Mouse (Mus musculus): Measurements from ENCODE around the gene Sdr39u1. TPM values are rescaled to one million over a fixed set of nuclear protein-coding genes. Genes with fewer than 3 reads are reported as not detected.

Sdr39u1 gene
- 138 and 163 TPM in 2 replicates for polyA plus RNA-seq (2014; fragmentation: Nextera tagmentation; extraction: Ambion mirVana)

DNA sequence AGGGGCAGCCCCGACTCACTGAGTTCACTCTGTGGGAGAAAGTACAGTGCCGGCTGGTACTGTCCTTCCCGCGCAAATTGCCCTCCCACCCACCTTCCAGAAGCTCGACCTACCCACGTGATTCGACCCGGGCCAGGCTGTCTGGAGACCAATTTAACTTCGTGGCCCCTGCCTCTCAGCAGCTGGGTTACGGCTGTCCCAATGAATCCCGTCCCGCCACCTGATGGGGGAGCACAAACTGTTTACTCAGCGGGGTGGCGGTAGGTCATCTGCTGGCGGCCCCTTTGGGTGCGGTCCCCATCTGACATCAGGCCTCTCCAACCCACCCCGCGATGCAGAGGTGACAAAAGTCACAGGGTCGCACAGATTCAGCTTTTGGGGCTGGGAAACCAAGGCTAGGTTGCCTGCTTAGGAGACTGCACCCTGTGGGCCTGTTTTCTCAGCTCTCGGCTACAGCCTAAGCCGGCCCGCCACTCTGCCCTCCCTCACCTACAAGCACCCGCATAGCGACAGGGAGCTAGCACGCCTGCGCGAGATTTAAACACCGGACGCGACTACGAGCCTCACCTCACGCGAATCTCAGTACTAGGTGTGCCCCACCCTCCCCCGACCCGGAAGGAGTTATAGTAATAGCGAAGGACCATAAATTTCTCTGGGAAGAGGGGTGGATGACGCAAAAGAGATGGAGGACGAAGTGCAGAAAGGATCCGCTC lies at the start of gene Sdr39u1:
Gene Sdr39u1, minus strand, starts transcription at position 593 of the 713 bp plus-strand sequence.
- peaks cover 13% of the 10 kb centered on the region for H3K36me3 ChIP-seq (ENCODE audit: control insufficient read depth, insufficient read depth, low read length)
- peak within 1 kb of the TSS; percentile 46 for H3K4me3 ChIP-seq (ENCODE audit: low read depth, low read length)
- H3K4me2 ChIP-seq (ENCODE audit: low read depth, low read length), result peak within 1 kb of the TSS; percentile 76
- ATAC-seq (ENCODE audit: low read depth), result peak; percentile 96
- WGBS, result 2% methylated on average over 39 of the region's 39 CpGs
- H3K9ac ChIP-seq (replicated peaks; ENCODE audit: low read depth, low read length), result peak within 1 kb of the TSS; percentile 66
- H3K9me3 ChIP-seq (ENCODE audit: control insufficient read depth, low read length), result no peaks in the 10 kb centered on the region
- H3K4me1 ChIP-seq (ENCODE audit: control insufficient read depth, insufficient read depth, low read length), result peaks cover 12% of the 10 kb centered on the region
- H3K27ac ChIP-seq (ENCODE audit: low read depth, low read length), result peak within 1 kb of the TSS; percentile 88
- no peaks in the 10 kb centered on the region for H3K27me3 ChIP-seq (ENCODE audit: control insufficient read depth, insufficient read depth, low read length)

DNA sequence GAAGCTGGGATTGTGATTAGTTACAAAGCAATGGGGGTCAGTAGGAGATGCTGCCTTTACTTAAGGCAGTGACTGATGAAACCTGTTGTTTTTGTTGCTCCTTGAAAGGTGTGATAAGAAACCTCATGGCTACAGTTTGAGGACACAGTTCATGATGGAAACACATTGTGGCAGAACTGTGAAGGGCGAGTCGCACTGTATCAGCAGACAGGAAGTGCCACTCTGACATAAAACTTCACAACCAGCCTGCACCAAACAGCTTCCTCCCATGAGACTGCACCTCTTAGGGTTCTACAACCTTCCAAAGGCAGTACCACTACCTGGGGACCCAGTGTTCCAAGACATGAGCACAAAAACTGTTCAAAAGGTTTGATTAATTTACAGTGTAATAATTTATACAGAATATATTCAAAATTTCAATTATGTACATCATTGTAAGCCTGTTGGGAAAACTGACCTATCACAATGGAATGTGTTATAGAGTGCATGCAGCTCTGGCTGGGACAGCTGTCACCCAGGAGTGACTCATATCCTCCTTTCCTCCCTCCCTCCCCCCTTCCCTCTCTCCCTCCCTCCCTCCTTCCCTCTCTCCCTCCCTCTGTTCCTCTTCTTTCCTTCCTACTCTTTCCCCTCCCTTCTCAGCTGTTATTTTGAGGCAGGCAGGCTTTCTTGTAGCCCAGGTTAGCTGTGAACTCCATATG lies 46.3 kb upstream of the Sdr39u1 start:
- WGBS, result 91% methylated on average over 2 of the region's 2 CpGs
- no peak for ATAC-seq (ENCODE audit: low read depth)
- H3K27me3 ChIP-seq (ENCODE audit: control insufficient read depth, insufficient read depth, low read length), result no peaks in the 10 kb centered on the region
- H3K4me2 ChIP-seq (ENCODE audit: low read depth, low read length), result no peak overlapping the region
- no peak overlapping the region for H3K4me3 ChIP-seq (ENCODE audit: low read depth, low read length)
- no peaks in the 10 kb centered on the region for H3K36me3 ChIP-seq (ENCODE audit: control insufficient read depth, insufficient read depth, low read length)
- H3K4me1 ChIP-seq (ENCODE audit: control insufficient read depth, insufficient read depth, low read length), result no peaks in the 10 kb centered on the region
- no peak overlapping the region for H3K27ac ChIP-seq (ENCODE audit: low read depth, low read length)
- H3K9me3 ChIP-seq (ENCODE audit: control insufficient read depth, low read length), result no peaks in the 10 kb centered on the region
- H3K9ac ChIP-seq (replicated peaks; ENCODE audit: low read depth, low read length), result no peak overlapping the region

DNA sequence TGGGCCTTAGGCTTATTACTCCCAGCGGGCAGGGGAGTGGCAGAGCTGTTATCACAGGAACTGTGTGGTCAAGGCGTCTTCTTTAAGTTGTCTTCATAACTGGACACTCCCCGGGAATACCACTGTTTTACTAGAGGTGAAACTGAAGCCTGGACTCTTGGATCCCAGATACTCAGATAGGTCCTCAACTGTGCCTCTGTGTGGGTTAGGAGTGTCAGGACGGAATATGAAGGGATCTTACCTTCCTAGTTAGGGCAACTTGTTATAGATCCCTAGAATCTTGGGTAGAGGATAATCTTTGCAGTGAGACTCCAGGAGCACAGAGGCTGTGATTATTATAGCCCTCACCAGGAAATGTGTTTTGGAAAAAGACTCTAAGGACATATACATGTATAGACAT lies 44.5 kb upstream of the Sdr39u1 start, which contains the start of gene Cma1:
Gene Cma1, minus strand, starts transcription at position 101 of the 400 bp plus-strand sequence.
- H3K27me3 ChIP-seq (ENCODE audit: control insufficient read depth, insufficient read depth, low read length), result no peaks in the 10 kb centered on the region
- no peaks in the 10 kb centered on the region for H3K36me3 ChIP-seq (ENCODE audit: control insufficient read depth, insufficient read depth, low read length)
- no peak for ATAC-seq (ENCODE audit: low read depth)
- no peak within 1 kb of the TSS for H3K27ac ChIP-seq (ENCODE audit: low read depth, low read length)
- no peaks in the 10 kb centered on the region for H3K9me3 ChIP-seq (ENCODE audit: control insufficient read depth, low read length)
- no peak within 1 kb of the TSS for H3K4me3 ChIP-seq (ENCODE audit: low read depth, low read length)
- H3K9ac ChIP-seq (replicated peaks; ENCODE audit: low read depth, low read length), result no peak within 1 kb of the TSS
- 87% methylated on average over 4 of the region's 4 CpGs for WGBS
- no peak within 1 kb of the TSS for H3K4me2 ChIP-seq (ENCODE audit: low read depth, low read length)
- H3K4me1 ChIP-seq (ENCODE audit: control insufficient read depth, insufficient read depth, low read length), result no peaks in the 10 kb centered on the region

DNA sequence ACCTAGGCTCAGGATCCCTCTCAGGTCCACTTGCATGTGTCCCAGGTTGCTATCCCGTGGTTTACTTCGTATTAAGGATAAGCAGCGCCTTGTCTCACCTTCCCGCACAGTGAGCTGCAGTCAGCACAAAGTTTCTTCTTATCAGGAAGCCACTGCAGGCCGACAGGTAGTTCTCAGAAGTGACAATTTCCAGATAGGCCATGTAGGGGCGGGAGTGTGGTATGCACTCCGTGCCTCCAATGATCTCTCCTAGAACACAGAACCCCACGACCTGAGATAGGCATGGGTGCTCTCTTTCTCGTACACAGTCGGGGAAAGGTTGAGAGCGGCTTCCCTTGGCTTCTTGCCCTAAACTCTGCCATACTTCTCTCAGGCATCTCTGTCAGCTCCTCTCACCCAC lies 43.5 kb upstream of the Sdr39u1 start:
- Histone ChIP-seq H3K9ac (replicated peaks; ENCODE audit: low read depth, low read length) (no peak overlapping the region), H3K27me3 (ENCODE audit: control insufficient read depth, insufficient read depth, low read length) (no peaks in the 10 kb centered on the region), H3K4me3 (ENCODE audit: low read depth, low read length) (no peak overlapping the region), H3K4me1 (ENCODE audit: control insufficient read depth, insufficient read depth, low read length) (no peaks in the 10 kb centered on the region), H3K9me3 (ENCODE audit: control insufficient read depth, low read length) (no peaks in the 10 kb centered on the region), H3K4me2 (ENCODE audit: low read depth, low read length) (no peak overlapping the region), H3K27ac (ENCODE audit: low read depth, low read length) (no peak overlapping the region), H3K36me3 (ENCODE audit: control insufficient read depth, insufficient read depth, low read length) (no peaks in the 10 kb centered on the region)
- WGBS, result 85% methylated on average over 11 of the region's 11 CpGs
- ATAC-seq (ENCODE audit: low read depth), result no peak

DNA sequence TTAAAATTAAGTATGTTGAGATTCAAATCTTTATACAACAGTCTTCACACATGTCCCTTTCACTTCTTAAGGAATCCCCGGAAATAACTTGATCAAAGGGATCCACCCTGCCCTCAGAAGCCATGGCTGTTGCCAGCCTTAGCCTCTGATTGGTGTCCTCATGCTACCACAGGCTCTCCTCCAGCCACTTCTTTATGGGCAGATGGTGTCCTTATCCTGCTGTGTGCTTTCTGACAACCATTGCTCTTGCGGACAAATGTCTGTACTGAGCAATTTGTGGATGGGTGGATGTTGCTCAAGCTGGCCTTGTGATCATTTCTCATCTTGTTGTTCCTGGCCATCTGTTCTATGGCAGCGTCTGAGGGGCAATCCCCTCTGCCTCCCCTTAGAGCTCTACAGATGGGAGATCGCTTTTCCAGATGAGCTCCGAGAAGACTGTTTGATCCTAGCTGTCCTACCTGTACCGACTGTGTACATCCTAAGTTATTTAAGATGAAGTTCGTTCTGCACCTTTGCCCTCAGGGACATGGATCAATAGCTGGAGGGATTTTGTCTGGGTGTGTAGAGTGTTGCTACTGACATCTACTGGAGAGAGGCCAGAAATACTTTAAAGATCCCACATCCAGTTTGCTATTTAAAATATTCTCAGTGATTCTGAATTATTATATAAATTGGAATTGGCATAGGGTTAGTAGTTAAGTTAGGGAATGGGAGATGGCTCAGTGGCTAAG lies 40.1 kb upstream of the Sdr39u1 start:
- no peak for ATAC-seq (ENCODE audit: low read depth)
- Histone ChIP-seq H3K9me3 (ENCODE audit: control insufficient read depth, low read length) (no peaks in the 10 kb centered on the region), H3K36me3 (ENCODE audit: control insufficient read depth, insufficient read depth, low read length) (no peaks in the 10 kb centered on the region), H3K4me3 (ENCODE audit: low read depth, low read length) (no peak overlapping the region), H3K27me3 (ENCODE audit: control insufficient read depth, insufficient read depth, low read length) (no peaks in the 10 kb centered on the region), H3K4me2 (ENCODE audit: low read depth, low read length) (no peak overlapping the region), H3K27ac (ENCODE audit: low read depth, low read length) (no peak overlapping the region), H3K9ac (replicated peaks; ENCODE audit: low read depth, low read length) (no peak overlapping the region), H3K4me1 (ENCODE audit: control insufficient read depth, insufficient read depth, low read length) (no peaks in the 10 kb centered on the region)
- 47% methylated on average over 7 of the region's 7 CpGs for WGBS

DNA sequence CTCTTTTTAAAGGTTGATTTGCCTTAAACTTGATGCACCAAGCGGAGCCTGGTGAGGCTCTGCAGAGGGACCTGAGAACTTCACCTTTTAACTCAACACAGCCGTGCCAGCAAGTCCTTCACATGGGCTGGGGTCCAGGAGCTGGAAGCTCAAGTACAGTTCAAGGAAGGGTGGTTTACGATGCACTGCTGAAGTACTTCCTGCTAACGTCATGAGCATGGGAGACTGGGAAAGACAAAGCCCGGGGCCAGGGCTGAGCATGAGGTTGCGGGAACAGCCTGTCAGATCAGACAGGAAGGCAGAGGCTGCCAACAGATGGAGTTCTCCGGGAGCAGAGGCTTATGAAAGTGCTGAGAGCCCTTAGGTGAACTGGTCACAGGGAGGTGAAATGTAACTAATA lies 33.5 kb upstream of the Sdr39u1 start:
- no peak for ATAC-seq (ENCODE audit: low read depth)
- no peaks in the 10 kb centered on the region for H3K36me3 ChIP-seq (ENCODE audit: control insufficient read depth, insufficient read depth, low read length)
- WGBS, result 53% methylated on average over 7 of the region's 7 CpGs

DNA sequence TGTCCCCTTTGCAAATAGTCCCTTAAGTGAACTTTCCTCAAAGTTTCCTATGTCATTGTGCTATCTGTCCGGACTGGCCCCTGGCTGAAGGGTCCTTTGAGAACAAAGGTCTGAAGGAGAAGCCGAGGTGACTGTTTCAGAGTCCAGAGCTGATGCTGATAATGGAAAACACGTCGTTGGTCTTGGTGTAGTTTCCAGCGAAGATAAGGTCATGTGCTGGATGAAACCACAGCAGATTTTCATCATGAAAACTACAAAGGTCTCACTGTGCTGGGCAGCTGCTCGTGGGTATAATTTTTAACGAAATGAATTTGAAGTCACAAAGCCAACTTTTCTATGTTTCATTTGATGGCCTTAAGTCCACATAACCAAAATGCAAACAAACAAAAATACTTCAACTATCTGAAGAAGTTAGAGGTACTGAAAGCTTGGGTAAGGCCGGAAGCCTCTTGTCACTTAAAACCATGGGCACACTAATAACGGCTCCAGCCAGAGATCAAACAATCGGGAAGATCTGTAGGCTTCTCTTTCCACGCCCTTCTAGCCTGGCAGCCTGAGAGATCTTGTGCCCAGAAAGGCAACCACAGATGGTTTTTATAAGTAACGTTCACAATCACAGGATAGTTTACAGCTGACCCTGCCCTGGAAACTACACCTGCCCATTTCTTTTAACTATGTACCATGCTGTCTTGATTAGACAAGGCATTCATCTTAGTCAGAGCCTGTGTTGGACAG lies 29.3 kb upstream of the Sdr39u1 start:
- Histone ChIP-seq H3K27ac (ENCODE audit: low read depth, low read length) (no peak overlapping the region), H3K9ac (replicated peaks; ENCODE audit: low read depth, low read length) (no peak overlapping the region), H3K4me1 (ENCODE audit: control insufficient read depth, insufficient read depth, low read length) (no peaks in the 10 kb centered on the region), H3K9me3 (ENCODE audit: control insufficient read depth, low read length) (no peaks in the 10 kb centered on the region), H3K36me3 (ENCODE audit: control insufficient read depth, insufficient read depth, low read length) (no peaks in the 10 kb centered on the region), H3K27me3 (ENCODE audit: control insufficient read depth, insufficient read depth, low read length) (no peaks in the 10 kb centered on the region), H3K4me3 (ENCODE audit: low read depth, low read length) (no peak overlapping the region), H3K4me2 (ENCODE audit: low read depth, low read length) (no peak overlapping the region)
- ATAC-seq (ENCODE audit: low read depth), result no peak
- WGBS, result 81% methylated on average over 12 of the region's 12 CpGs

More for the DNA sequence above, 33.5 kb upstream of the Sdr39u1 start:
- Histone ChIP-seq H3K27me3 (ENCODE audit: control insufficient read depth, insufficient read depth, low read length) (no peaks in the 10 kb centered on the region), H3K4me1 (ENCODE audit: control insufficient read depth, insufficient read depth, low read length) (no peaks in the 10 kb centered on the region), H3K9me3 (ENCODE audit: control insufficient read depth, low read length) (no peaks in the 10 kb centered on the region), H3K4me3 (ENCODE audit: low read depth, low read length) (no peak overlapping the region), H3K27ac (ENCODE audit: low read depth, low read length) (no peak overlapping the region), H3K4me2 (ENCODE audit: low read depth, low read length) (no peak overlapping the region), H3K9ac (replicated peaks; ENCODE audit: low read depth, low read length) (no peak overlapping the region)

DNA sequence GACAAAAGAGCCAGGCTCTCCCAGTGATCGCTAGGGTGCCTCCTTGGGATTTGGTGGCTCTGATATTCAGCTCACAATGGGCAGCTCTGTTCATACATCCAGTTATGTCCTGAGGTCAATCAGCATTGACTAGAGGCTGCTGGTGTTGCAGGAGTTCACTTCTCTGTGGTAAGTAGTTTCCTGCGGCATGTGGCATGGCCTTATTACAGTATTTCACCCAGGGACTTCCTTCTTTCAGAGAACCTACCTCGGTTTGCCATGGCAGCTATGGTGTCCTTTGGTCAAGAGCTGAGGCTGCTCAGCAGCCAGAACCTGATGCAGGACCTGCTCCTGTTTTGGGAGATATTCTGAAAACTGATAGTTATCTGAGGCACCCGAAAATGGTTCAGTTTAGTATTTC lies 26.8 kb upstream of the Sdr39u1 start:
- Histone ChIP-seq H3K27me3 (ENCODE audit: control insufficient read depth, insufficient read depth, low read length) (no peaks in the 10 kb centered on the region), H3K27ac (ENCODE audit: low read depth, low read length) (no peak overlapping the region), H3K9me3 (ENCODE audit: control insufficient read depth, low read length) (no peaks in the 10 kb centered on the region), H3K9ac (replicated peaks; ENCODE audit: low read depth, low read length) (no peak overlapping the region), H3K36me3 (ENCODE audit: control insufficient read depth, insufficient read depth, low read length) (no peaks in the 10 kb centered on the region), H3K4me2 (ENCODE audit: low read depth, low read length) (no peak overlapping the region), H3K4me1 (ENCODE audit: control insufficient read depth, insufficient read depth, low read length) (no peaks in the 10 kb centered on the region), H3K4me3 (ENCODE audit: low read depth, low read length) (no peak overlapping the region)
- ATAC-seq (ENCODE audit: low read depth), result no peak
- 84% methylated on average over 4 of the region's 4 CpGs for WGBS

All from neural tube, embryonic 14.5 days (tissue).